Mouse (Mus musculus) cerebellum, postnatal 4 days (tissue): ENCODE data around the gene Cecr2.
"Not testable (repeated sequence)": the region's sequence is repeated elsewhere in the genome, so short reads cannot be mapped to it uniquely, and the experiment has no call there.

ENCODE experiments used
- DNase-seq, 2 experiments: peaks; one replicate each; pipeline ENCODE4 v3.0.0; 2022; ENCODE audit warnings: low spot score in 2 of 2, mixed read lengths in 1 of 2

The Cecr2 gene

GRCm38 (mm10) chr6:120773149-120773628 lies 107.0 kb downstream of the Cecr2 start, which contains the start of gene Slc25a18:
TSS of gene Slc25a18 (plus strand) at chr6:120773578.
- peak in 1 of 2 experiments; percentile 25 for DNase-seq

- no peak for DNase-seq
Observed at GRCm38 (mm10) chr6:120773763-120774162, 107.6 kb downstream of the Cecr2 start.

GRCm38 (mm10) chr6:120776286-120776685 lies 110.1 kb downstream of the Cecr2 start:
- no peak for DNase-seq

- DNase-seq, result no peak
Observed at GRCm38 (mm10) chr6:120777533-120777932, 111.4 kb downstream of the Cecr2 start.

- no peak for DNase-seq
Observed at GRCm38 (mm10) chr6:120778226-120778625, 112.1 kb downstream of the Cecr2 start.

DNA sequence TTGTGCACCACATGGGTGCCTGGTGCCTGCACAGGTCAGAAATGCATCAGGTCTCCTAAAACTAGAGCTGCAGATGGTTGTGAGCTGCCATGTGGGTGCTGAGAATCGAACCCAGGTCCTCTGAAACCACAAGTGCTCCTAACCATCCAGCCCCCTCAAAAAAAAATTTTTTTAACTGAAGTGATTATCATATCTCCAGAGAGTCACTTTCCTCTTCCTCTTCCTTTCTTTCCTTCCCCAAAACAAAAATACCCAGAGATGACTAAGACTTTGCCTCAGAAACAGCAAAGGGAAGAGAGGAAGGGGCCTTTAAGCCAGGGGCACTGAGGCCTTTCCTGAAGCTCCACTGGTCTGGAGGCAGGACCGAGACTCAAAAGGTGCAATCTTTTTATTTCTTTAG lies 116.8 kb downstream of the Cecr2 start:
- DNase-seq, result no peak

GRCm38 (mm10) chr6:120784351-120784750 lies 118.2 kb downstream of the Cecr2 start:
- no peak for DNase-seq

- no peak for DNase-seq
Observed at GRCm38 (mm10) chr6:120788068-120788607, 122.0 kb downstream of the Cecr2 start.

GRCm38 (mm10) chr6:120788904-120789303 lies 122.7 kb downstream of the Cecr2 start:
- DNase-seq, result no peak

DNA sequence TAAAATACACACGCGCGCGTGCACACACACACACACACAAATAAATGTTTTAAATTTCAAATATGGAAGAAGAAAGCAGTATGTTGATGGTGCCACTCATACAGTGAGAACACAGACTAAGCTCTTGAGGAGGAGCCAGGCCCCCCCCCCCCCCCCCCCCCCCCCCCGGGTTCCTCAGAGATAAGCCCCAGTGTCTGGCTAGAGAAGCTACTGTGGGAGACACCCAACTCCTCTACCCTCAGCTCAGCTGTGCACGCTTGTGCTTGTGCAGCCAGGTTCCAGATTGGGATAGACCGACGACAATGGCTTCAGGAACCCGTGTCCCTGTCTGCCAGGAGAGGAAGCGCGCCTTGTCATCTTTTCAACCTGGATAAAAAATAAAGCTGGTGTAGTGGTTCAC lies 124.0 kb downstream of the Cecr2 start:
- no peak for DNase-seq

DNA sequence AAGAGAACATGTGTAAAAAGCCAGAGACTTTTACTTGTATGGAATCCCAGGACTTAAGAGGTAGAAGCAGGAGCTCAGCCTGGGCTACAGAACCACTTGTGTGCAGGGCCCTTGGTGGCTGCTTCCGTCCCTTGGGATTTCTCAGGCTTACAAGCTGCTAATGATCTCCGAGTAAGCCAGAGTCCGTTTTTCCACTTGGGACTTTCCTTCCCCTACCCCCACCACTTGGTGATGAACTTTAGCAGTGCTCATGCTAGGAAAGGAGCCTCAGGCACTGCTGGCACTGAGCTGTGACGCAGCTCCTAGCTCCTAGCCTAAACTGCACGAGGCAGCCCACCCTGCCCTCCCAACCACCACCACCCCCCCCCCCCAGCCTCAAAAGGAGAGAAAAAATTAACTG lies 124.5 kb downstream of the Cecr2 start:
- DNase-seq, result no peak

DNA sequence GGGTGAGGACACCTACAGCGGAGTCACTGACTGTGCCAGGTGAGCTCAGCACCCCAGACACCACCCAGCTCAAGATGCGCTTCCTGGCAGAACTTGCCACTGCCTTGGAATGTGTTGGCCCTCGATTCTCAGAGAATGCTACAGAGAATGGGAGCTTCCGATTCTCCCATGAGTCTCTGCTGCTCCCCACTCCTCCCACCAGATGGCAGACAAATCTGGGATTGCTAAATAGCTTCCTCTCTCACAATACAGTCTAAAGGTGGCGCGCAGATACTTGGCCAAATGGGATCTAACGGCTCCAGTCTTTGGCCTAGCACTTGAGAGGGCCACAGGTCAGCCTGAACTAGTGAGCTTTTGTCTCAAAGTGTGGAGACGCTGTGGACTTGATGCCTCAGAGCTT lies 126.8 kb downstream of the Cecr2 start:
- no peak for DNase-seq

- no peak for DNase-seq
Observed at GRCm38 (mm10) chr6:120795422-120796086, 129.4 kb downstream of the Cecr2 start.

GRCm38 (mm10) chr6:120796111-120796510 lies 129.9 kb downstream of the Cecr2 start:
- DNase-seq, result no peak

DNA sequence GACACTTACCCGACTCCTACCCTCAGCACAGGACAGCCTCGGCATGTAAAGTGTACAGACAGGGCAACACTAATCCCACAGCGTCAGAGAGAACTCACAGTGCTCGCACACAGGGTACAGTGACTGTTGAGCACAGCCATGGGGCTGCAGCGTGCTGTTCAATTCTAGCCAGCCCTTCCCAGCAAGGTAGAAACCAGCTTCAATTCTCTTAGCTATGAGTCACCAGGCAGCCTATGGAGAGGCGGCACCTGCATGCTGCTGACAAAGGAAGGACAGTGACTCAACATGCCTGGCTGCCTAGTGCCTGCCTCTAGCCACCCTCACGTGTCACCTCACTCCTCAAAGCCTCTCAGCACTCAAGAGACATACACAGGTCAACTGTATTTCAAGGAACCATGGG lies 131.8 kb downstream of the Cecr2 start:
- DNase-seq, result no peak

DNA sequence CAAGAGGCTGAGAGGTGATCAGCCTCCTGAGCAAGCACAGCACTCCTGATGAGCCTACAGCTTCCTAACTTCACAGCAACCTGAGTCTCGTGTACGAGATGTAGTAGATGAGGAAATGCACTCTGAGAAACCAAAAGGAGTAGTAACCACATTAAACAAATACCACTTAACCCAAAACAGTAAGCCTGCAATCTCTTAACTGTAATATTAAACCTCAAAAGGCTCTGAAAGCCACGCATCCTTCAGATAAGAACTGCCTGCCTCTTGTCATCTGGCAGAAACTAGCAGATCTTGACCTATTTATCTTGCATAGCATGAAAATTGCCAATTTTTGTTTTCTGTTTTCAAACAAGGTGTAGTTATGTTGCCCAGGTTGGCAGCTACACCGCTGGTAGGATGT lies 132.7 kb downstream of the Cecr2 start:
- DNase-seq, result no peak

- DNase-seq, result no peak
Observed at GRCm38 (mm10) chr6:120799581-120800041, 133.4 kb downstream of the Cecr2 start.

GRCm38 (mm10) chr6:120806999-120807737 lies 141.0 kb downstream of the Cecr2 start:
- DNase-seq, result no peak

- DNase-seq, result no peak
Observed at GRCm38 (mm10) chr6:120807738-120808081, 141.5 kb downstream of the Cecr2 start.

DNA sequence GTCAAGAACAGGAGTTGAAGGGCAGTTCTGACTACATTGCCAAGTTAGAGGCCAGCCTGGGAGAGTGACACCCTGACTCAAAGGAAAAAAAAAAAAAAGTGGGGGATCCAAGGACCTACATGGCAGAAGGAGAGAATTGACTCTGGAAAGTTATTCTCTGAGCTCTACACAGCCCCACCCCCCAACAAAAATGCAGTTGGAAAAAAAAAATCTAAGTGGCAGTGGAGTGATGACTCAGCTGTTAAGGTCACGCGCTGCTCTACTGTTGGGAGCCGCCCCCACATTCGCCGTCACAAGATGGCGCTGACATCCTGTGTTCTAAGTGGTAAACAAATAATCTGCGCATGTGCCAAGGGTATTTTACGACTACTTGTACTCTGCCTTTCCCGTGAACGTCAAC lies 145.8 kb downstream of the Cecr2 start:
- DNase-seq, result not testable (repeated sequence)

GRCm38 (mm10) chr6:120819294-120819693 lies 153.1 kb downstream of the Cecr2 start:
- DNase-seq, result no peak

GRCm38 (mm10) chr6:120820144-120820543 lies 154.0 kb downstream of the Cecr2 start:
- DNase-seq, result no peak
